Mouse (Mus musculus): ENCODE results near the gene Slc36a3.

GRCm38 (mm10) chr11:55128411-55128810 is 23.1 kb downstream of the Slc36a3 start:
- TF ChIP-seq HCFC1 (IDR thresholded peaks at IDR 0.05; ENCODE audit: borderline replicate concordance, insufficient read depth, low read length) (no peak), ZNF384 (IDR thresholded peaks at IDR 0.05; ENCODE audit: low read depth, low read length) (no peak), ZC3H11A (IDR thresholded peaks at IDR 0.05; ENCODE audit: borderline replicate concordance, low read depth, low read length) (no peak)

Measured in ES-E14 (cell line).